Mouse (Mus musculus) heart, embryonic 15.5 days (tissue): ENCODE data around the gene Gns. TPM values are rescaled to one million over a fixed set of nuclear protein-coding genes. Genes with fewer than 3 reads are reported as not detected.

ENCODE experiments used
- ATAC-seq: fragments of 200-750 bp; cut with Nextera tagmentation; replicated peaks from 2 replicates; pipeline ENCODE4 v1.8.0; 2017; ENCODE audit warnings: low read depth, moderate TSS enrichment; ENCODE audit not compliant: insufficient number of reproducible peaks, insufficient read depth, low FRiP score
- H3K27ac ChIP-seq: fragments of 300-500 bp; sonication (generic); 2 replicates; pipeline ENCODE4 v1.5.1; 2015; ENCODE audit warnings: mild to moderate bottlenecking, inconsistent platforms
- H3K27me3 ChIP-seq: fragments of 300-500 bp; sonication (generic); 2 replicates; pipeline ENCODE4 v1.6.1; 2015; ENCODE audit warnings: inconsistent platforms
- H3K36me3 ChIP-seq: fragments of 300-500 bp; sonication (generic); 2 replicates; pipeline ENCODE4 v1.6.1; 2015; ENCODE audit warnings: mild to moderate bottlenecking, inconsistent platforms
- H3K4me1 ChIP-seq: fragments of 300-500 bp; sonication (generic); replicated peaks from 2 replicates; pipeline ENCODE4 v1.6.1; 2015; ENCODE audit warnings: inconsistent platforms
- H3K4me2 ChIP-seq: fragments of 300-500 bp; sonication (generic); 2 replicates; pipeline ENCODE4 v1.6.1; 2015; ENCODE audit warnings: inconsistent platforms, mild to moderate bottlenecking, moderate library complexity
- H3K4me3 ChIP-seq: fragments of 300-500 bp; sonication (generic); 2 replicates; pipeline ENCODE4 v1.5.1; 2015; ENCODE audit warnings: mild to moderate bottlenecking, inconsistent platforms
- H3K9ac ChIP-seq: fragments of 300-500 bp; sonication (generic); 2 replicates; pipeline ENCODE4 v1.6.1; 2015; ENCODE audit warnings: mild to moderate bottlenecking, inconsistent platforms
- H3K9me3 ChIP-seq: fragments of 300-500 bp; sonication (generic); replicated peaks from 2 replicates; pipeline ENCODE4 v1.6.1; 2016; ENCODE audit warnings: inconsistent platforms
- WGBS: fragments of 180-500 bp; shearing (Covaris S2); methylation state at CpG from one replicate; pipeline ENCODE4 v1.1.7; 2015; ENCODE audit warnings: mixed read lengths; 5-methylcytosine and 5-hydroxymethylcytosine counted together
- polyA plus RNA-seq: library from polyadenylated mRNA; unstranded; fragments of >200 nt; fragmentation: Nextera tagmentation; extraction: Ambion mirVana; gene quantifications from 2 replicates; pipeline ENCODE4 v1.2.1, GENCODE M21; 2015

Gene Gns
- polyA plus RNA-seq, 1 experiment from 2014 or later = 28.6 TPM

GRCm38 (mm10) chr10:121340754-121341593, 23.9 kb upstream of the Gns start:
- no peak for ATAC-seq
- WGBS = 62% methylated on average over 11 of the region's 11 CpGs

GRCm38 (mm10) chr10:121342260-121342659, 22.6 kb upstream of the Gns start:
- Histone ChIP-seq H3K4me3 (no peak overlapping the region), H3K9ac (no peak overlapping the region), H3K36me3 (no peaks in the 10 kb centered on the region), H3K4me1 (0 out of 2 replicates have a peak, but pooled peaks cover 5% of the 10 kb centered on the region), H3K4me2 (no peak overlapping the region), H3K27ac (no peak overlapping the region), H3K9me3 (no peaks in the 10 kb centered on the region), H3K27me3 (no peaks in the 10 kb centered on the region)
- 93% methylated on average over 10 of the region's 10 CpGs for WGBS
- ATAC-seq = no peak

More at GRCm38 (mm10) chr10:121340754-121341593, 23.9 kb upstream of the Gns start:
- no peak overlapping the region for H3K27ac ChIP-seq
- H3K9me3 ChIP-seq = no peaks in the 10 kb centered on the region
- H3K4me3 ChIP-seq = no peak overlapping the region
- no peaks in the 10 kb centered on the region for H3K27me3 ChIP-seq
- H3K4me2 ChIP-seq = no peak overlapping the region
- H3K36me3 ChIP-seq = no peaks in the 10 kb centered on the region
- H3K4me1 ChIP-seq = 0 out of 2 replicates have a peak, but pooled peaks cover 5% of the 10 kb centered on the region
- H3K9ac ChIP-seq = no peak overlapping the region

- Histone ChIP-seq H3K4me2 (no peak overlapping the region), H3K27ac (peak overlapping the region; percentile 46; the same call in 1 of the 2 replicates), H3K36me3 (no peaks in the 10 kb centered on the region), H3K4me3 (no peak overlapping the region), H3K4me1 (peaks cover 5% of the 10 kb centered on the region; the same call in 1 of the 2 replicates), H3K9ac (no peak overlapping the region), H3K27me3 (no peaks in the 10 kb centered on the region), H3K9me3 (no peaks in the 10 kb centered on the region)
- 0 out of 2 replicates have a peak, but pooled peaks have one; percentile 27 for ATAC-seq
- WGBS = 45% methylated on average over 6 of the region's 6 CpGs
Observed at GRCm38 (mm10) chr10:121343867-121344266, 21.0 kb upstream of the Gns start.

GRCm38 (mm10) chr10:121349244-121349643, 15.6 kb upstream of the Gns start:
- Histone ChIP-seq H3K36me3 (no peaks in the 10 kb centered on the region), H3K27me3 (peaks cover 7% of the 10 kb centered on the region), H3K27ac (peak overlapping the region; percentile 74), H3K9me3 (no peaks in the 10 kb centered on the region), H3K4me3 (peak overlapping the region; percentile 21), H3K9ac (no peak overlapping the region), H3K4me2 (peak overlapping the region; percentile 96), H3K4me1 (peaks cover 18% of the 10 kb centered on the region)
- WGBS = 23% methylated on average over 5 of the region's 5 CpGs
- no peak for ATAC-seq

GRCm38 (mm10) chr10:121350357-121351065, 14.4 kb upstream of the Gns start:
- WGBS = 4% methylated on average over 35 of the region's 35 CpGs

GRCm38 (mm10) chr10:121351066-121351581, 13.8 kb upstream of the Gns start, which contains the start of gene Tbc1d30:
Tbc1d30 (minus strand) TSS chr10:121351278.
- peak; percentile 81 for ATAC-seq
- H3K27ac ChIP-seq = peak within 1 kb of the TSS; percentile 62

More at GRCm38 (mm10) chr10:121350357-121351065, 14.4 kb upstream of the Gns start:
- peak; percentile 69 for ATAC-seq
- Histone ChIP-seq H3K4me3 (peak overlapping the region; percentile 63), H3K27me3 (peaks cover 7% of the 10 kb centered on the region), H3K27ac (peak overlapping the region; percentile 62), H3K4me1 (peaks cover 18% of the 10 kb centered on the region), H3K4me2 (peak overlapping the region; percentile 96), H3K9me3 (no peaks in the 10 kb centered on the region), H3K36me3 (no peaks in the 10 kb centered on the region), H3K9ac (peak overlapping the region; percentile 56)

GRCm38 (mm10) chr10:121351692-121352290, 13.1 kb upstream of the Gns start:
- peak overlapping the region; percentile 63 for H3K4me3 ChIP-seq
- WGBS = 36% methylated on average over 15 of the region's 15 CpGs
- H3K27me3 ChIP-seq = peaks cover 7% of the 10 kb centered on the region
- peaks cover 18% of the 10 kb centered on the region for H3K4me1 ChIP-seq
- no peak overlapping the region for H3K27ac ChIP-seq
- H3K9me3 ChIP-seq = no peaks in the 10 kb centered on the region
- no peak for ATAC-seq
- H3K36me3 ChIP-seq = no peaks in the 10 kb centered on the region
- peak overlapping the region; percentile 56; the same call in 1 of the 2 replicates for H3K9ac ChIP-seq
- H3K4me2 ChIP-seq = peak overlapping the region; percentile 96

More at GRCm38 (mm10) chr10:121351066-121351581, 13.8 kb upstream of the Gns start, which contains the start of gene Tbc1d30:
- Histone ChIP-seq H3K4me3 (peak within 1 kb of the TSS; percentile 63), H3K9me3 (no peaks in the 10 kb centered on the region), H3K4me2 (peak within 1 kb of the TSS; percentile 96), H3K9ac (peak within 1 kb of the TSS; percentile 56), H3K27me3 (peaks cover 7% of the 10 kb centered on the region), H3K36me3 (no peaks in the 10 kb centered on the region), H3K4me1 (peaks cover 18% of the 10 kb centered on the region)
- under 1% methylated on average over 61 of the region's 61 CpGs for WGBS

- Histone ChIP-seq H3K36me3 (no peaks in the 10 kb centered on the region), H3K27ac (no peak overlapping the region), H3K9me3 (no peaks in the 10 kb centered on the region), H3K4me3 (no peak overlapping the region), H3K9ac (no peak overlapping the region), H3K27me3 (no peaks in the 10 kb centered on the region), H3K4me1 (peaks cover 6% of the 10 kb centered on the region), H3K4me2 (no peak overlapping the region)
- ATAC-seq = no peak
- 79% methylated on average over 2 of the region's 2 CpGs for WGBS
Observed at GRCm38 (mm10) chr10:121360358-121360757, 4.5 kb upstream of the Gns start.

- H3K27ac ChIP-seq = no peak overlapping the region
- no peak overlapping the region for H3K4me2 ChIP-seq
- H3K9ac ChIP-seq = no peak overlapping the region
- H3K36me3 ChIP-seq = no peaks in the 10 kb centered on the region
- H3K27me3 ChIP-seq = no peaks in the 10 kb centered on the region
- ATAC-seq = no peak
- H3K9me3 ChIP-seq = no peaks in the 10 kb centered on the region
- WGBS = 78% methylated on average over 8 of the region's 8 CpGs
- no peak overlapping the region for H3K4me3 ChIP-seq
- peaks cover 22% of the 10 kb centered on the region for H3K4me1 ChIP-seq
Observed at GRCm38 (mm10) chr10:121363201-121363600, 1.7 kb upstream of the Gns start.

GRCm38 (mm10) chr10:121364306-121364705, 584 bp upstream of the Gns start:
- 26% methylated on average over 15 of the region's 15 CpGs for WGBS
- peak overlapping the region; percentile 80 for H3K4me2 ChIP-seq
- no peaks in the 10 kb centered on the region for H3K36me3 ChIP-seq
- H3K4me1 ChIP-seq = peaks cover 22% of the 10 kb centered on the region
- H3K27me3 ChIP-seq = no peaks in the 10 kb centered on the region
- H3K9me3 ChIP-seq = no peaks in the 10 kb centered on the region
- no peak for ATAC-seq
- H3K27ac ChIP-seq = no peak overlapping the region
- H3K4me3 ChIP-seq = peak overlapping the region; percentile 93
- H3K9ac ChIP-seq = peak overlapping the region; percentile 54; the same call in 1 of the 2 replicates
